ENCODE assay signal across 21 mouse cellular contexts in the genomic region with DNA sequence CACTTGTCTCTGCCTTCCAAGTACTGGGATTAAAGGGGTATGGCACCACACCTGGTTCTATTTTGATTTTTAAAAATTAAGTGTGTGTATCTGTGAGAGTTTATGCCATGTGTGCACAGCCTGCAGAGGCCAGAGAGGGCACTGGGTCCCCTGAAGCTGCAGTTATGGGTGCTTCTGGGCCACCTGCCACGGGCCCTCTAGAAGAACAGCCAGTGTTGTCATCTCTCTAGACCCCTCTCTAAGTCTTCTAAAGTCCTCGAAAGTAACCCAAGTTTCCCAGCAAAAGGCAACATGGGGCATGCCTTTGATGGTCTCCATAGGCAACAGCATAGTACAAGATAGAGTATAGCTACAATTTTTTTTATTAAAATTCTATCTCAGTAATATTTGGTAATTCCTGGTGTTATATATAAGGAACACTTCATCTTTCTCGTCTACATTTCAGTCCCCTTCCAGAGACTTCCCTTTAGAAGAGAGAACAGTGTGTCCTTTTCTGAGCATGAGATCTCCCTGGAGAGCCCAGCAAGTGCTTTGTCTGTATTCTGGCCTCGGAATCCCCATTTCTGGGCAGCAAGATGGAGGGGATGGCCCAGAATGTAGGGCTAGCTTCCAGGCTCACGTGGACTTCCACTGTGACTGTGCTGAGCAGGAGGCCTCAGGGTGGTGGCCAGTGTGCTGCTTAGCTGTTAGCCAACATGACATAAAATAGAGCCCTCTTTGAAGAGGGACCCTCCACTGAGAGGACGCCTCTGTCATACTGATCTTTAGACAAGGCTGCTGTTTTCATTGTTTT. TPM values are rescaled to one million over a fixed set of nuclear protein-coding genes. Genes with fewer than 3 reads are reported as not detected.
DNase-seq lines count a peak whose midpoint lies in the region; TF ChIP-seq lines count a peak whose summit lies in the region.
"Had no signal": no experiment of that assay in that cellular context is flagged by ENCODE, and none has a peak within 500 bp of the region (broad histone marks: within the 10 kb centered on the region; RNA-seq: fewer than 3 reads in every experiment).

No protein-coding gene starts in this region.

- no peak for TF ChIP-seq POLR2A in testis, adult 2 months (IDR thresholded peaks at IDR 0.05; ENCODE audit: control insufficient read depth, low read depth, low read length)

- no peak overlapping the region for H3K4me3 ChIP-seq in testis, adult 2 months (ENCODE audit: control insufficient read depth, low read depth, low read length)
- H3K4me3 ChIP-seq: forebrain, embryonic 15.5 days; limb, embryonic 12.5 days; liver, embryonic 13.5 days; lung, embryonic 15.5 days; midbrain, embryonic 13.5 days; myocyte; neural tube, embryonic 15.5 days had no signal

- peaks cover 7% of the 10 kb centered on the region for H3K4me1 ChIP-seq in testis, adult 2 months (ENCODE audit: control insufficient read depth, insufficient read depth, low read length)

- peak overlapping the region; percentile 33; the same call in 1 of the 2 replicates for H3K27ac ChIP-seq in testis, adult 2 months (ENCODE audit: control insufficient read depth, insufficient read depth, low read depth, low read length)
- H3K27ac ChIP-seq: forebrain, embryonic 15.5 days; limb, embryonic 12.5 days; liver, embryonic 13.5 days; lung, embryonic 15.5 days; midbrain, embryonic 13.5 days; neural tube, embryonic 15.5 days; stomach, postnatal 0 days had no signal

- no peaks in the 10 kb centered on the region for H3K36me3 ChIP-seq in testis, adult 2 months (ENCODE audit: control insufficient read depth, insufficient read depth, low read length)
- H3K36me3 ChIP-seq: forebrain, embryonic 15.5 days; limb, embryonic 12.5 days; liver, embryonic 13.5 days; lung, embryonic 15.5 days; neural tube, embryonic 15.5 days had no signal

- no peak for TF ChIP-seq CTCF in testis, adult 2 months (IDR thresholded peaks at IDR 0.05; ENCODE audit: control insufficient read depth, insufficient read depth, insufficient replicate concordance, low read depth, low read length)

- H3K27me3 ChIP-seq in testis, adult 2 months (ENCODE audit: control insufficient read depth, insufficient read depth, low read length) = no peaks in the 10 kb centered on the region
- H3K27me3 ChIP-seq: forebrain, embryonic 15.5 days; limb, embryonic 12.5 days; liver, embryonic 13.5 days; lung, embryonic 15.5 days; midbrain, embryonic 13.5 days; neural tube, embryonic 15.5 days had no signal

- peak; percentile 39 for DNase-seq in adrenal gland, postnatal 14 days
- no peak for DNase-seq in adrenal gland, postnatal 36 days
- DNase-seq in heart, adult 9 months (ENCODE audit: low spot score in 2 of 2) = peak; percentile 74 to 88
- DNase-seq in heart, postnatal 4 days = no peak
- no peak for DNase-seq in testis, postnatal 10 days (ENCODE audit: low spot score)
- no peak for DNase-seq in B cell, adult 2 months
- no peak for DNase-seq in urinary bladder, postnatal 25 days (ENCODE audit: low spot score)
- DNase-seq: cerebellum, adult 11-12 months; kidney, adult 18-20 months; kidney, postnatal 10 days; liver, embryonic 13.5 days; retina, postnatal 1 day; thymus, postnatal 4 days had no signal

RNA-seq across cellular contexts. Expression of a gene that starts 5.0 kb away (rescaled TPM):
- 16.2 and 21.7 TPM in 2 replicates for total RNA-seq in adrenal gland, postnatal 14 days (2021)
- total RNA-seq in adrenal gland, postnatal 36 days (2021) = 10 to 100 TPM; 16.0 to 17.4 TPM
- total RNA-seq in heart, postnatal 4 days (2021) = 10 to 100 TPM in 1 of 2 experiments, 1 to 10 TPM in 1; 7.6 to 10.2 TPM
- polyA plus RNA-seq in testis, adult 2 months (2012; rRNA removed) = 40.2 and 46.0 TPM in 2 replicates

RNA-seq across cellular contexts. Expression of a gene that starts 5.1 kb away (rescaled TPM):
- 362 and 390 TPM in 2 replicates for total RNA-seq in adrenal gland, postnatal 14 days (2021)
- total RNA-seq in adrenal gland, postnatal 36 days (2021) = 100 to 1,000 TPM; 295 to 376 TPM
- 100 to 1,000 TPM in 1 of 2 experiments, 10 to 100 TPM in 1; 91.3 to 105 TPM for total RNA-seq in heart, postnatal 4 days (2021)
- polyA plus RNA-seq in testis, adult 2 months (2012; rRNA removed) = 9.4 and 11.0 TPM in 2 replicates

RNA-seq across cellular contexts. Expression of a gene that starts 23.6 kb away (rescaled TPM):
- total RNA-seq in adrenal gland, postnatal 14 days (2021) = 135 and 142 TPM in 2 replicates
- total RNA-seq in adrenal gland, postnatal 36 days (2021) = 100 to 1,000 TPM; 222 to 238 TPM
- total RNA-seq in heart, postnatal 4 days (2021) = 10 to 100 TPM; 31.2 to 32.5 TPM
- 21.4 and 29.8 TPM in 2 replicates for polyA plus RNA-seq in testis, adult 2 months (2012; rRNA removed)

RNA-seq across cellular contexts. Expression of a gene that starts 49.0 kb away (rescaled TPM):
- total RNA-seq in adrenal gland, postnatal 14 days (2021) = 28.8 and 38.2 TPM in 2 replicates
- total RNA-seq in adrenal gland, postnatal 36 days (2021) = 10 to 100 TPM; 41.3 to 45.5 TPM
- total RNA-seq in heart, postnatal 4 days (2021) = 10 to 100 TPM; 11.5 to 12.9 TPM
- polyA plus RNA-seq in testis, adult 2 months (2012; rRNA removed) = 1.3 and 4.1 TPM in 2 replicates

Comparison
In these comparisons a context has a peak if more than half of its experiments do, and no peak if none do; other contexts are left out.
1. DNase-seq: peak in adrenal gland, postnatal 14 days (single experiment) and heart, adult 9 months (2 of 2); none in adrenal gland, postnatal 36 days (0 of 2), heart, postnatal 4 days (single experiment), testis, postnatal 10 days (single experiment), B cell, adult 2 months (0 of 2) and urinary bladder, postnatal 25 days (single experiment).